Mouse (Mus musculus): ENCODE data around the gene Glmn. TPM values are rescaled to one million over a fixed set of nuclear protein-coding genes. Genes with fewer than 3 reads are reported as not detected.

Gene Glmn
- 1 to 10 TPM; 3.8 to 4.2 TPM for total RNA-seq (2021)
- long read RNA-seq, experiment 1, partial matches to known transcripts: 0 of 3 reads
- long read RNA-seq, experiment 1, other reads (novel, unspliced or antisense): 2 of 3 reads
- long read RNA-seq, experiment 2, partial matches to known transcripts: 1 of 2 reads
- long read RNA-seq, experiment 2, other reads (novel, unspliced or antisense): 0 of 2 reads

DNA sequence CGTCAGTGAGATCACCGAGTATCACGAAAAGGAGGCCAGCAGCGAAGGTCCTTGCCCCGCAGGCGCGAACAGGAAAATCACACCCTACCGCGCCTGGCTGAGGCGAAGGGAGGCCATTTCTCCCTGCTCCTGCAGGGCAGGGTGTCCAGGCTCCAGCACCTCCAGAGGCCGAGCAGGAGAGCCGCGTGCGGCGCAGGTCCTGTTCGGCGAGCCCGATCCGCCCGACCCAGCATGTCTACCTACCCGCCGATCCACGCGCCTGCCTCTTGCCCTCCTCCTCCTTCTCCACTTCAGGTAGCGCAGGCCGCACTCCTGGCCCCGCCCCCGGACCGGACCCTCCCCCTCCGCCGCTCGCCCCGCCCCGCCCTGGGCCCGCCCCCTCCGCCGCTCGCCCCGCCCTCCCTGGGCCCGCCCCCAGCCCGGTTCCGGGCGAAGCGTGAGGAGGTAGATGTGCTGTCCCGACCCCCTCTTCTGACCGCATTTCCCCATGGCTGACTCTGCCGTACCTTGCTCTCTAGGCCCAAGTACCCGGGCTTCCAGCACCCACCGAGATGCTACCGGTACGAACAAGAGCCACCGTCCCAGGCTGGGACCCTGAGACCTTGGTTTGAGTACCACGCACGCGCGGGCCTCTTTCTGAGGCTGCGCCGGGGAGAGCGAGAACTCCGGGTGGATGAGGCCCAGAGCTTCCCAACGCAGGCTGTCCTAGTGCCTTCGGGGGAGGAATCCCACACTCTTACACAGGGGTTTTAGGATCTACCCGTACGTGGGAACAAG lies at the start of gene Glmn, which contains the start of gene Rpap2:
Glmn (minus strand) TSS at position 588 of the 777 bp plus-strand sequence.
Rpap2 (plus strand) TSS at position 73 of the 777 bp plus-strand sequence.
- peak; percentile 88 for DNase-seq

GRCm38 (mm10) chr5:107645935-107646334 lies 48.2 kb upstream of the Glmn start:
- no peak for DNase-seq

DNA sequence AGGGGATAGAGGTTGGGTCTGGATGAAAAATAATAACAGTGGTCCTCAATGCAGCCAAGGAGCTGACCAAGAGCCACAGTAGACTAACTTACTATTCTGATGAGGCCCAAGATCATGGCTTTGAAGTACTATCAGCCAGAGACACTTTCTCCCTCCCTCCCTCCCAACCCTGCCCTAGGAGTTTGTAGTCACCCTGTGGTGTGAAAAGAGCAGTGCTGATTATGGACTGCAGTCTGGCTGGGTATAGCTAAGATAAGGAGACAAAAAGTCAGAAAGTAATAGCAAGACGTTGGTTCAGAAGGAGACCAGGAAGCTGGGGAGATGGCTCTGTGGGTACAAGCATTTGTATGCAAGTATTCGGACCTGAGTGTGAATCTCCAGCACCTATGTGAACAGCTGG lies 46.9 kb upstream of the Glmn start:
- DNase-seq: no peak

- no peak for DNase-seq
Measured at GRCm38 (mm10) chr5:107638366-107638765, 40.7 kb upstream of the Glmn start.

- peak; percentile 12 for DNase-seq
Measured at GRCm38 (mm10) chr5:107637106-107637505, 39.4 kb upstream of the Glmn start.

GRCm38 (mm10) chr5:107633651-107634050 lies 36.0 kb upstream of the Glmn start:
- DNase-seq: no peak

GRCm38 (mm10) chr5:107621327-107621726 lies 23.6 kb upstream of the Glmn start:
- DNase-seq: no peak

GRCm38 (mm10) chr5:107617986-107618385 lies 20.3 kb upstream of the Glmn start:
- DNase-seq: no peak

GRCm38 (mm10) chr5:107611224-107611623 lies 13.5 kb upstream of the Glmn start:
- DNase-seq: peak; percentile 53 to 78

DNA sequence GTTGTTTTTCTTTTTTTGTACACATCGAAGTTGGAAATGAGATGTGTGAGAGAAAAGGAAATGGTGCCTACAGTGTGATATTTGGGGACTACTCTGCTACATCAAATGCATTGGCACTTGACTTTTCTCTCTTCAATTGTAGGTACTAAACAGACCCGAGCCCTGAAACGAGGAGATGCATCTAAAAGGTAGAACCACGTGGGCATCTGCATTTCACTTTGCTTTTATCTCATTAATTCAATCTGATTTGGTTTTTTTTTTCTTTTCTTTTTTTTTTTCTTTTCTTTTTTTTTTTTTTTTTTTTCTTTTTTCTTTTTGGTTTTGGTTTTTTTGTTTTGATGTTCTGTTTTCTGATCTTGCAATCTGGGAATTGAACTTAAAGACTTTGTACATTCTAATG lies 692 bp upstream of the Glmn start:
- DNase-seq: no peak

DNA sequence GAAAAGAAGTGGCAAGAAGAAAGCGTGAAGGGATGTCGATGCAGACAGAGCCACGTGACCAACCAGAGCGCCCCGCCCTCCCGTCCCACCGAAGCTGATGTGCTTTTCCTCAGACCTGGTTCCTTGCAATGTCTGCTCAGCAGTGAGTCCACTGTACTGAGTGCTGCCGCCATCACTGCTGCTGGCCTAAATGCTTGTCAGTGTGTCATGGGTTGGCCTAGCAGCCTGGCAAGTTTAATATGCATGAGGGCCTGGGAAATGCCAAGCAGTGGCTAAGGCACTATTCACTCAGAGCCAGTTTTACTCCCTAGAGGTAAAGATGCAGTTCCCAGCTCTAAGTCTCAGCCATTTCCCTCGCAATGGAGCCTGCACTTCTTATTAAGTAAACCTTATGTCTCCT lies 28.5 kb downstream of the Glmn start:
- no peak for DNase-seq

- DNase-seq: no peak
Measured at GRCm38 (mm10) chr5:107556969-107557368, 40.7 kb downstream of the Glmn start.

DNA sequence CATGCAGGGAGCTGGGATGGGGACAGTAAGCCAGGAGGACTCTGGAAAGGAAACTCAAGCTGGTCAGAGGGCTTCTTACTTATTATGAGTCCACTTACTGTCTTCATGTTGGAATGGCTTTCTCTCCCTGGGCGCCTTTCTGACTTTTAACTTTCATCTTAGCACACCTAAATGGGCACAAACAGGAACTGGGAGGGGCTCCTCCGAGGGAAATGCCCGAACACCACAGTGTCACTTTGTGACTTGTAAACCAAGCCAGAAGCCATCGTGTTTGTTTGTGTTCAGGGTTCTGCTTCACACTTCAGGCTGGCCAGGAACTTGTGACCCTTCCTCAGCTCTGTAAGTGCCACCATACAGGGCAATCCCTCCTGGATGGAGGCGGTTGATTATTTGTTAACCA lies 43.4 kb downstream of the Glmn start:
- no peak for DNase-seq

DNA sequence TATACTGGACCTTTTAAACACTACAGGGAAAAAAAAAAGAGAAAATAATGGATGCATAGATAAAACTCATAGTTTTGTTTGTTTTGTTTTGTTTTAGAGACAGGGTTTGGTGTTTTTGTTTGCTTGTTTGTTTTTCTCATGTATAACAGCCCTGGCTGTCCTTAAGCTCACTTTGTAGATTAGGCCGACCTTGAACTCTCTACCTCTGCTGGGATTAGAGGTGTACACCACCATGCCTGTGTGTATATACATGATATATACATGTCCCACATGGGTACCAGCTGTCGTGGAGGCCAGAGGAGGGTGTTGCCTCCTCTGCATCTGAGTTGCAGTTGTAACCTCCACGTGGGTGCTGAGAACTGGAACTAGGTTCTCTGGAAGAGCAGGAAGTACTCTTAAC lies 49.2 kb downstream of the Glmn start:
- DNase-seq: no peak

DNA sequence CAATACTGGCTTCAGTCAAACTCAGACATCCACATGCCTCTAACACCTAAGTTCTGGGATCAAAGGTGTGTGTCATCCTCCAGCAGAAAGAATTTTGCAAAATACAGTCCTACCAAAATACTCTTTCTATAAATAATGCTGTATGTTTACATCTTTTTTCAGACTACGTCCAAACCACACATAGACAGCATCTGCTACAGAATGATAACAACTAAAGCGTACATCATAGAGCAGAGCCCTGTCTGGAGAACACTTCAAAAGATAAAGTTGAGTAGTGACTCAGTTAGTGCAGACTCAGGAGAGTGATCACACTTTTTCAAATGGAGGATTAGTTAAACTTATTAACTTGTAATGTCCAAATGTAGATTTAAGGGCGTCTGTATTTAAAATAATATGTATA lies 49.7 kb downstream of the Glmn start:
- no peak for DNase-seq

DNA sequence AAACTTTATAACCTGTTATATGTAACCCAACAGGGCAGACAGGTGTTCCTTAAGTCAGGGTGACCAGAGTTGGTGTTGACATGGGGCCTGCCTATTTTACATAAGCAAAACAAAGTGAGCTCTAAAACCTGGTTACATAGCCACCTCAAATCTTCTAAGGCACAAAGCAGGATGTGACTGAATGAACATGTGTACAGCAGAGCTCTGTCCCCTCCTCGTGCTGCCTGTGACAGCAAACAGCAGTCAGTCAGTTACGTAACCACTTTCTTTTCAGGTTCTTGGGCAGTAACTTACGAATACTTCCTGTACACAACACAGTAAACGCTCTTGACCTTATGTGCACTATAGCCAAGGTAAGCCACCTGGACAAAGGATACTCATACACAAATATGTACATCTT lies 51.8 kb downstream of the Glmn start:
- DNase-seq: no peak

GRCm38 (mm10) chr5:107541696-107542095 lies 56.0 kb downstream of the Glmn start:
- peak; percentile 11 to 45 for DNase-seq

DNA sequence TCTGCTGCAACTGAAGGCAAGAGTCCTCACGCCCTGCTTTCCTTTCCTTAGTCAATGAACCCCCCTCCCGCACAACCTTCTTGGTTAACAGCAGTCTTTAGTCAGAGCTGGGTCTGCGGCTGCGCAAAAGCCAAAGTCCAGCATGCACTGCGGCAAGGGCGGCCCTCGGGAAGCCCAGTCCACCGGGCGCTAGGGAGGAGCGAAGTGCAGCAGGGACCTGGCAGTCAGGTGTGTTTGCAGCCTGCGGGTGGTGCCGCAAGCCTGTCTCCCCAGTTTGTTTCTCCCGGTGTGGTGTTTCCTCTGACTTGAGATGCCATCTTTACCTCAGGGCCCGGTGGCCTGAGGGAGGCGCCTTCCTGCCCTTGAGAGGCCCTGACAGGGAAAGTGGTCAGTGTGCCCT lies 63.1 kb downstream of the Glmn start, which contains the start of gene 1700028K03Rik:
1700028K03Rik (plus strand) TSS at position 129 of the 400 bp plus-strand sequence.
- no peak for DNase-seq

DNA sequence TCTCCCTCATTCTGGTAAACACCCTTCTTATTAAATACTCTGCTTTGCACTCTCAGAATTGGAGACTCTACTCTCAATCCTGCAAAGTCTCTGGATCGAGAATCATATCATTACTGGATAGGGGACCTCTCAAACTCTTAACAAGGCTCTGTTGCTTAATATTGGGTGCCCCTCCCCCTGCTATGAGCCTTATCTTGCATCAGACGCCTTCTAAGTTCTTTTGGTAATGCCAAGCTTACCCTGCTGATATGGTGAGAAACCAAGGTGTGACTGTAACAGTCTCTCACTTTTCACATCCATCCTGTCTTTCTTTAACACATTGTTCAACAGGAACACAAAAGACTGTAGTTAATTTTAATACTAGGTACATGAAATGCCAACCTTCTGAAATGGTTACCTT lies 64.1 kb downstream of the Glmn start:
- no peak for DNase-seq

- no peak for DNase-seq
Measured at GRCm38 (mm10) chr5:107528856-107529255, 68.8 kb downstream of the Glmn start.

DNA sequence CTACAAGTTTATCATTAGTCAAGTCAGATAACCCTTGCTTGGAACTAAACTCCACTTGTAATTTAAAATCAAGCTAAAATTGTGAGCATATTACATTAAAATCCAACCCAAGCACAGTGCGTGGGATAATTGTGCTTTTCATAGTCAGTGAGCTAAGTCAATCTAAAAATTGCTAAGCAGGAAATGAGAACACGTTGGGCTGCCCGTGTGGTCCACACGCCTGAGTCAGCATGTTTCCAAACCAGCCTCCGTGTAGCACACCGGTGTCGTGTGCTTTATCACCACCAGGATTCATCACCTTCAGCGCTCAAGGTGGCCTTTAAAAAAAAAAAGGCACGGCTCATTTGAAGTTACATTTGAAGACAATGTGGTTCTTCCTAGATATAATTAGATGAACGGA lies 73.4 kb downstream of the Glmn start:
- DNase-seq: no peak

GRCm38 (mm10) chr5:107521897-107522296 lies 75.8 kb downstream of the Glmn start:
- DNase-seq: peak; percentile 30 to 69

DNA sequence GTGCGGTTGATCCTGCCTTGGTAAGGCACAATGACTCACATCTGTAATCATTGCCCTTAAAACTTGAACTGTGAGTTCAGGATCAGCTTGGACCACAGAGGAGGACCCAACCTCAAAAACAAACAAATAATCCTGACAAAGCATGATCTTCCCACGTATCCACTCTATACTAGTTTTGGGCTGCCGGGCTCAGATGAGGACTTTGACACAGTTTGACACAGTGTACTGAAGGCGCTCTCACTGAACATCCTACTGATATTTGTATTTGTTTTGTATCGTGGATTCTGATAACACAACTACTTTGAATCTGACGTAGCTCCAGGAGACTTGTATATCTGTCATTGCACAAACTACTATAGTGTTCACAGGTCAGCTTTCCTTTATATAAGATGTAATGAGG lies 76.3 kb downstream of the Glmn start:
- DNase-seq: no peak

GRCm38 (mm10) chr5:107518602-107519001 lies 79.1 kb downstream of the Glmn start:
- DNase-seq: no peak

All from heart, adult 18-20 months (tissue).